Mouse (Mus musculus) erythroid progenitor cell, adult 5-6 weeks (primary cell): ENCODE measurements around the gene Vmn2r101. TPM values are rescaled to one million over a fixed set of nuclear protein-coding genes. Genes with fewer than 3 reads are reported as not detected.

Source experiments
- ATAC-seq: replicated peaks from 2 replicates; pipeline ENCODE4 v1.8.0; 2016; ENCODE audit warnings: moderate number of reproducible peaks, mild to moderate bottlenecking, moderate TSS enrichment, inconsistent platforms; ENCODE audit not compliant: poor library complexity, low FRiP score, severe bottlenecking
- total RNA-seq, 2 experiments: library from RNA; stranded (forward) in 1 of 2; stranded (reverse) in 1 of 2; fragments of 150-400 nt in 1 of 2; fragments of 186-747, 209-891 nt in 1 of 2; gene quantifications; 2 replicates each; pipeline versions ENCODE4 v1.2.3 to v1.2.4; 2015 to 2017; ENCODE audit warnings: low replicate concordance in 2 of 2

Vmn2r101 gene
- not detected in 2 replicates for total RNA-seq (2015; ENCODE audit: low replicate concordance)
- not detected in 2 replicates for total RNA-seq (2017; ENCODE audit: low replicate concordance)

DNA sequence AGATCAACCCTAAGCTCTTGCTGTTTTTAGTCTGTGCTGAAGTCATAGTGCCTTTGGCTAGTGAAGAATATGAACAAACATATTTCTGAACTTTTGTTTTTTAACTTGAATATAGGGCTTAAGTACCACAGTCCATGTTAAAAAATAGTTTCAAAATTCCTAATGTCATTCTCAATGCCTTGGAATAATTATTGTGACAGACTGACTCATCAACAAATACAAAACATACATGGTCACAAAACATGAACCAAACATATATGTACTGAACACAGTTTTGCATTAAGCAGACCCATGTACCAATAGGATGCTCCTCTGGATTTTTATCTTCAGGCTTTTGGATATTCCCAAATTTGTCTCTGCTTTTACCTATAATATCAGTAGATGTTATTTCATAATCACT, at the start of gene Vmn2r101:
TSS of gene Vmn2r101 (plus strand) at position 301 of the 400 bp plus-strand sequence.
- ATAC-seq = no peak

DNA sequence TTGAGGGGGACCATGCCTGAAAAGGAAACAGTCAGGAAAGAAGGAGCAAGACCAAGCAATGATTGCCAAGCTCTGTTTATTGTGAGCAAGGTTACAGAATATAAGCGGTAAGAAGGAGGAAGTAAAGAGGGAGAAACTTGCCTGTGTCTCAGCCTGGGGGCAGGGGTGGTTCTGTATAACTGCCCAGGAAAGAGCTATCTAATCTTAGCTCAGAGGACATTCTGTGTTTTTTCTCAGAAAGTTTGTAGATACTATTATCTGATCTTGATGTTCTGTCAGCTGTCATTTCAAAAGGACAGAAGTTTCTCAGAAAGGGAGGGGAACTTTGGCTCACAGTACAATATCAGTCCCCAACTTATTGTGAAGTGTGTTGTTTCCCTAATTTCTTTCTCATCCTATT, 52.3 kb downstream of the Vmn2r101 start:
- no peak for ATAC-seq

GRCm38 (mm10) chr17:19658447-19658846, 81.4 kb downstream of the Vmn2r101 start:
- peak; percentile 61; the same call in 1 of the 2 replicates for ATAC-seq

- ATAC-seq = no peak
These were observed 83.0 kb downstream of the Vmn2r101 start, which contains the start of gene Vmn2r102 for GRCm38 (mm10) chr17:19660028-19660427. Vmn2r102 (plus strand) TSS chr17:19660328.

Other genes with a start within 250 kb of the Vmn2r101 start
- not detected in 2 replicates for gene Vmn2r99, start 215.3 kb upstream of the Vmn2r101 start, total RNA-seq (2015; ENCODE audit: low replicate concordance)
- not detected in 2 replicates for gene Vmn2r99, start 215.3 kb upstream of the Vmn2r101 start, total RNA-seq (2017; ENCODE audit: low replicate concordance)
- gene Vmn2r100, start 72.5 kb upstream of the Vmn2r101 start, total RNA-seq (2015; ENCODE audit: low replicate concordance) = not detected in 2 replicates
- not detected in 2 replicates for gene Vmn2r100, start 72.5 kb upstream of the Vmn2r101 start, total RNA-seq (2017; ENCODE audit: low replicate concordance)
- gene Vmn2r102, start 83.1 kb downstream of the Vmn2r101 start, total RNA-seq (2015; ENCODE audit: low replicate concordance) = not detected in 2 replicates
- not detected in 2 replicates for gene Vmn2r102, start 83.1 kb downstream of the Vmn2r101 start, total RNA-seq (2017; ENCODE audit: low replicate concordance)
- gene Vmn2r103, start 196.1 kb downstream of the Vmn2r101 start, total RNA-seq (2015; ENCODE audit: low replicate concordance) = not detected in 2 replicates
- not detected in 2 replicates for gene Vmn2r103, start 196.1 kb downstream of the Vmn2r101 start, total RNA-seq (2017; ENCODE audit: low replicate concordance)